Mouse (Mus musculus): Measurements from ENCODE around the gene Cenpt.

Cenpt gene

GRCm38 (mm10) chr8:105807766-105808165 is 45.3 kb downstream of the Cenpt start:
- Histone ChIP-seq H3K4me3 (replicated peaks; ENCODE audit: low read length) (no peak overlapping the region), H3K9me3 (ENCODE audit: low read length) (no peaks in the 10 kb centered on the region), H3K27me3 (ENCODE audit: insufficient read depth, low read length) (no peaks in the 10 kb centered on the region), H3K36me3 (ENCODE audit: insufficient read depth, low read length) (peaks cover 34% of the 10 kb centered on the region), H3K4me1 (replicated peaks; ENCODE audit: low read depth, low read length) (0 out of 2 replicates have a peak, but pooled peaks cover 3% of the 10 kb centered on the region)
- TF ChIP-seq CTCF (conservative IDR thresholded peaks at IDR 0.05; ENCODE audit: low read length) (no peak), POU5F1 (IDR thresholded peaks at IDR 0.05; ENCODE audit: borderline replicate concordance, low read length) (no peak), NANOG (IDR thresholded peaks at IDR 0.05; ENCODE audit: borderline replicate concordance, low read length) (no peak)

- Histone ChIP-seq H3K9me3 (ENCODE audit: low read length) (no peaks in the 10 kb centered on the region), H3K4me1 (replicated peaks; ENCODE audit: low read depth, low read length) (0 out of 2 replicates have a peak, but pooled peaks cover 6% of the 10 kb centered on the region), H3K4me3 (replicated peaks; ENCODE audit: low read length) (no peak overlapping the region), H3K36me3 (ENCODE audit: insufficient read depth, low read length) (peaks cover 16% of the 10 kb centered on the region), H3K27me3 (ENCODE audit: insufficient read depth, low read length) (no peaks in the 10 kb centered on the region)
- TF ChIP-seq NANOG (IDR thresholded peaks at IDR 0.05; ENCODE audit: borderline replicate concordance, low read length) (no peak), POU5F1 (IDR thresholded peaks at IDR 0.05; ENCODE audit: borderline replicate concordance, low read length) (no peak), CTCF (conservative IDR thresholded peaks at IDR 0.05; ENCODE audit: low read length) (no peak)
Observed at GRCm38 (mm10) chr8:105805964-105806363, 47.1 kb downstream of the Cenpt start.

GRCm38 (mm10) chr8:105805346-105805745 is 47.7 kb downstream of the Cenpt start:
- Histone ChIP-seq H3K4me3 (replicated peaks; ENCODE audit: low read length) (no peak overlapping the region), H3K4me1 (replicated peaks; ENCODE audit: low read depth, low read length) (peaks cover 11% of the 10 kb centered on the region), H3K27me3 (ENCODE audit: insufficient read depth, low read length) (no peaks in the 10 kb centered on the region), H3K9me3 (ENCODE audit: low read length) (no peaks in the 10 kb centered on the region), H3K36me3 (ENCODE audit: insufficient read depth, low read length) (peaks cover 12% of the 10 kb centered on the region)
- no peak for TF ChIP-seq POU5F1 (IDR thresholded peaks at IDR 0.05; ENCODE audit: borderline replicate concordance, low read length)
- no peak for TF ChIP-seq CTCF (conservative IDR thresholded peaks at IDR 0.05; ENCODE audit: low read length)
- TF ChIP-seq NANOG (IDR thresholded peaks at IDR 0.05; ENCODE audit: borderline replicate concordance, low read length), result no peak

- no peaks in the 10 kb centered on the region for H3K27me3 ChIP-seq (ENCODE audit: insufficient read depth, low read length)
- H3K4me1 ChIP-seq (replicated peaks; ENCODE audit: low read depth, low read length), result peaks cover 15% of the 10 kb centered on the region
Observed at GRCm38 (mm10) chr8:105804797-105805196, 48.3 kb downstream of the Cenpt start.

GRCm38 (mm10) chr8:105801153-105801904 is 51.7 kb downstream of the Cenpt start:
- Histone ChIP-seq H3K4me3 (replicated peaks; ENCODE audit: low read length) (no peak overlapping the region), H3K9me3 (ENCODE audit: low read length) (no peaks in the 10 kb centered on the region), H3K4me1 (replicated peaks; ENCODE audit: low read depth, low read length) (peaks cover 31% of the 10 kb centered on the region), H3K36me3 (ENCODE audit: insufficient read depth, low read length) (peaks cover 12% of the 10 kb centered on the region), H3K27me3 (ENCODE audit: insufficient read depth, low read length) (no peaks in the 10 kb centered on the region)
- no peak for TF ChIP-seq CTCF (conservative IDR thresholded peaks at IDR 0.05; ENCODE audit: low read length)
- no peak for TF ChIP-seq NANOG (IDR thresholded peaks at IDR 0.05; ENCODE audit: borderline replicate concordance, low read length)
- TF ChIP-seq POU5F1 (IDR thresholded peaks at IDR 0.05; ENCODE audit: borderline replicate concordance, low read length), result no peak

More at GRCm38 (mm10) chr8:105804797-105805196, 48.3 kb downstream of the Cenpt start:
- H3K36me3 ChIP-seq (ENCODE audit: insufficient read depth, low read length), result peaks cover 12% of the 10 kb centered on the region
- H3K9me3 ChIP-seq (ENCODE audit: low read length), result no peaks in the 10 kb centered on the region
- no peak for TF ChIP-seq NANOG (IDR thresholded peaks at IDR 0.05; ENCODE audit: borderline replicate concordance, low read length)
- TF ChIP-seq POU5F1 (IDR thresholded peaks at IDR 0.05; ENCODE audit: borderline replicate concordance, low read length), result no peak
- no peak for TF ChIP-seq CTCF (conservative IDR thresholded peaks at IDR 0.05; ENCODE audit: low read length)
- no peak overlapping the region for H3K4me3 ChIP-seq (replicated peaks; ENCODE audit: low read length)

GRCm38 (mm10) chr8:105799091-105799812 is 53.8 kb downstream of the Cenpt start:
- no peak overlapping the region for H3K4me3 ChIP-seq (replicated peaks; ENCODE audit: low read length)
- TF ChIP-seq NANOG (IDR thresholded peaks at IDR 0.05; ENCODE audit: borderline replicate concordance, low read length) (no peak), POU5F1 (IDR thresholded peaks at IDR 0.05; ENCODE audit: borderline replicate concordance, low read length) (no peak), CTCF (conservative IDR thresholded peaks at IDR 0.05; ENCODE audit: low read length) (no peak; the same call in 1 of the 2 replicates)
- no peaks in the 10 kb centered on the region for H3K27me3 ChIP-seq (ENCODE audit: insufficient read depth, low read length)
- peaks cover 10% of the 10 kb centered on the region; the same call in 1 of the 2 replicates for H3K36me3 ChIP-seq (ENCODE audit: insufficient read depth, low read length)
- H3K4me1 ChIP-seq (replicated peaks; ENCODE audit: low read depth, low read length), result peaks cover 37% of the 10 kb centered on the region
- H3K9me3 ChIP-seq (ENCODE audit: low read length), result no peaks in the 10 kb centered on the region

- H3K4me3 ChIP-seq (replicated peaks; ENCODE audit: low read length), result no peak overlapping the region
- no peaks in the 10 kb centered on the region for H3K9me3 ChIP-seq (ENCODE audit: low read length)
- no peaks in the 10 kb centered on the region for H3K27me3 ChIP-seq (ENCODE audit: insufficient read depth, low read length)
- peaks cover 10% of the 10 kb centered on the region; the same call in 1 of the 2 replicates for H3K36me3 ChIP-seq (ENCODE audit: insufficient read depth, low read length)
- peaks cover 46% of the 10 kb centered on the region for H3K4me1 ChIP-seq (replicated peaks; ENCODE audit: low read depth, low read length)
- TF ChIP-seq CTCF (conservative IDR thresholded peaks at IDR 0.05; ENCODE audit: low read length), result no peak
- no peak for TF ChIP-seq NANOG (IDR thresholded peaks at IDR 0.05; ENCODE audit: borderline replicate concordance, low read length)
- TF ChIP-seq POU5F1 (IDR thresholded peaks at IDR 0.05; ENCODE audit: borderline replicate concordance, low read length), result no peak
Observed at GRCm38 (mm10) chr8:105798408-105798807, 54.7 kb downstream of the Cenpt start.

- Histone ChIP-seq H3K36me3 (ENCODE audit: insufficient read depth, low read length) (peaks cover 22% of the 10 kb centered on the region), H3K9me3 (ENCODE audit: low read length) (no peaks in the 10 kb centered on the region), H3K4me3 (replicated peaks; ENCODE audit: low read length) (no peak overlapping the region), H3K4me1 (replicated peaks; ENCODE audit: low read depth, low read length) (peaks cover 42% of the 10 kb centered on the region), H3K27me3 (ENCODE audit: insufficient read depth, low read length) (no peaks in the 10 kb centered on the region)
- TF ChIP-seq CTCF (conservative IDR thresholded peaks at IDR 0.05; ENCODE audit: low read length) (no peak), NANOG (IDR thresholded peaks at IDR 0.05; ENCODE audit: borderline replicate concordance, low read length) (no peak), POU5F1 (IDR thresholded peaks at IDR 0.05; ENCODE audit: borderline replicate concordance, low read length) (no peak)
Observed at GRCm38 (mm10) chr8:105795785-105796184, 57.3 kb downstream of the Cenpt start.

Data from E14TG2a.4 (cell line).